Mouse (Mus musculus) ES-E14 (cell line): ENCODE data around the gene Ppp4r1.

Experiments used
- MAFK ChIP-seq: IDR thresholded peaks from 2 replicates; pipeline ENCODE4 v1.6.1; 2014; ENCODE audit warnings: mild to moderate bottlenecking, low read depth, low read length, inconsistent platforms; ENCODE audit not compliant: insufficient read depth
- ZNF384 ChIP-seq: IDR thresholded peaks from 2 replicates; pipeline ENCODE4 v1.6.1; 2012; ENCODE audit warnings: low read depth, low read length, inconsistent platforms

- TF ChIP-seq ZNF384 (no peak), MAFK (no peak)
These were observed 101.8 kb downstream of the Ppp4r1 start for GRCm38 (mm10) chr17:65884061-65884669.
